Mouse (Mus musculus) MEL-GATA-1-ER (cell line): Measurements from ENCODE around the gene Vmn1r230.

ENCODE experiments used
- DNase-seq: peaks from one replicate; pipeline ENCODE4 v3.0.0-alpha.2; 2012; ENCODE audit warnings: low read depth; ENCODE audit errors: extremely low read depth

Gene Vmn1r230

DNA sequence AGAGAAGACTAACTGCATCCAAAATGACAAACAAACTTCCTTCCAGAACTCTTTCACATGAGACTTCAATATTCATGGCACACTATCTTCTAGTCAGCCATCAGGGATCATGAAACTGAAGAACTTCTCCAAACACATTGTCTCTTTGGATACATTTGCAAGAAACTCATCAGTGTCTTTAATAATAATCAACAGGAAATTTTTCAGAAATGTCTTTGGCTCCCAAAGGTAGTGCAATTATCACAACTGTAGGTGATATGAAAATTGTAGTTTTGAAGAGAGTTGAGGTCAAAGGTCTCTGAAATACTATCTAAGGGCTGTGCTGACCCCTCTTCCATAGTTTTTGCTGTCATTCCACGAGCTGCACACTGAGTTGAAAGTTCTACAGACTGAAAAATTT, at the start of gene Vmn1r230:
Vmn1r230 (plus strand) TSS at position 301 of the 400 bp plus-strand sequence.
- no peak for DNase-seq

GRCm38 (mm10) chr17:20811255-20811654, 29.0 kb upstream of the Vmn1r230 start, which contains the start of gene Vmn1r229:
Gene Vmn1r229 (plus strand): TSS chr17:20811555.
- no peak for DNase-seq
